Mouse (Mus musculus): ENCODE measurements around the gene Sytl1.
A peak's percentile ranks its signal among the peaks of the same experiment; 100 is the strongest.

Sytl1 gene

GRCm38 (mm10) chr4:133278067-133278466, 15.2 kb upstream of the Sytl1 start:
- no peak for DNase-seq

DNA sequence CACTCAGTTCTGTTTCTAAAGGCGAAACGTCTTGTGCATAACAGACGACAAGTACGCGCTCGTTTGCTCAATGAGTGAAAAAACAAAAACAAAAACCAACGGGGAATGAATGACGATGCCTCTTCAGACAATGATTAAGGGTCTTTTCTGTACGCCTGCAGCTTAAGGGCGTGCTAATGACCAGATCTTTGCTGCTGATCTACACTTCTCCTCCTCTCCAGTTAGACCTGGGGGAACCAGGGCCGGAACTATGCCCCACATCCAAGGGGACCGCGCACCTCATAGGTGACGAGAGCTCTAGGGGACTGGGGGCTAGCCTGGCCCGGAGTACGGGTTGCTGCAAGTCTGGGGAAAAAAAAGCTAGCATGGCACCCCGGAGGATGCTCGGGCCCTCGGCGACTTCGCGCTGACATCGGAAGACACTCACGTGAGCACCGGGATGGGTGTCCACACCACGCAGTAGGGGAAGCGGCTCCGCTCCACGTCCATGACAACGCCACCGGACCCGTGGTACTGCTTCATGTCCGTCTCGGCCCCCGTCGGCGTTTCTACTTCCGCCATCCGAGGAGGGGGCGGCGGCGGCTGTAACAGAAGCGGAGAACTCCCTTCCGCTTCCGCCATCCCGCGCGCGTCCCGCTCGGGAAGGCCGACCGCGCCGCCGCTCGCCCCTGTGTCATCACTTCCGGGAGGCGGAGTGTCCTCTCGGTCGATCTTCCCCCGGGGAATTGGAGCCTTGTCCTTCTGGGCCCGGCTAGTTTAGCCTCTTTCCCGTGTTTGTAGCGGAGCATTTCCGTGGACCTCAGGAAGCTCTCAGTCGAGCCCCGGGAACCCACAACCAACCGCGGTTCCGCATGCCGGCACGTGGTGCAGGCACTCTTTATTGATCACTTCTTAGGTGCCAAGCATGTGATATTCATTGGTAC, 14.5 kb upstream of the Sytl1 start, which contains the start of gene Tmem222:
Tmem222 (minus strand) TSS at position 689 of the 923 bp plus-strand sequence.
- DNase-seq = peak; percentile 97

- no peak for DNase-seq
These were observed 8.0 kb upstream of the Sytl1 start for GRCm38 (mm10) chr4:133270929-133271328.

GRCm38 (mm10) chr4:133269596-133269995, 6.7 kb upstream of the Sytl1 start:
- no peak for DNase-seq

- no peak for DNase-seq
These were observed 6.0 kb upstream of the Sytl1 start for GRCm38 (mm10) chr4:133268931-133269330.

- DNase-seq = no peak
These were observed 3.5 kb upstream of the Sytl1 start for GRCm38 (mm10) chr4:133266248-133266880.

DNA sequence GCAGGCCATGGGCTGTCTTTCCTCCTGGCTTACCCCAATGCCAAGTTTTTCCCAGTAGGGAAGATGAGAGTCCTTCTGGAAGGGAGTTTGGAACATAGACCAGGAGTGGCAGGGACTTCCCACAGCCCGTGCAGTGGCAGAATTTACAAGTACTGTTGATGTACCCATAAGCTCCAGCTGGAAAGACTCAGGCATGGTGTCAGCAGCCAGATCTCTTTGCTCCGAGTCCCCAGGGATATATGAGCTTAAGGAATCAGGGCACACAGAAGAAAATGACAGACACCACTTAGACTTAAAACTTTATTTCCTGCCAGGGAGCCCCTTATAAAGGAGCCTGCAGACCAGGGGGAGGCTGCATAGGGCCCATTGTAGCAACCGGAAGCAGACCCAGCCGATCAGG, 2.8 kb upstream of the Sytl1 start:
- DNase-seq = no peak

DNA sequence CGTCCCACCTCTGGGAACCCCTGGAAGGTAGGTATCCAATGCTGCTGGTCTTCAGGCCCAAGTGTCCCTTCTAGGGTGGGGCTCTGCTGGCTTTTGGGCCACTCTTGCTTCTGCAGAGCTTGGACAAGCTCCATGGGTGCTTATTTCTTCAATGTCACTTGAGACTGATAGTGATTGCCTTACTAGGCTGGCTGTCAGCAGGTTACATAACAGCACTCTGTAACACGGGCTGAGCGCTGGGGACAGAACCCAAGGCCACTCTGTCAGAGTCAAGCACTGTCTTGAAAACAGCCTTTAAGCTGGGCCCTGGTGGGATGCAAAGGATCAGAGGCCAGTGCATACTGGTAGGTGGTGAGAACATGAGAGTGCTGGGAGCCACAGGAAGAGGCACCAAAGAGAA, 2.4 kb upstream of the Sytl1 start:
- DNase-seq = no peak

- no peak for DNase-seq
These were observed 1.6 kb upstream of the Sytl1 start for GRCm38 (mm10) chr4:133264559-133264958.

DNA sequence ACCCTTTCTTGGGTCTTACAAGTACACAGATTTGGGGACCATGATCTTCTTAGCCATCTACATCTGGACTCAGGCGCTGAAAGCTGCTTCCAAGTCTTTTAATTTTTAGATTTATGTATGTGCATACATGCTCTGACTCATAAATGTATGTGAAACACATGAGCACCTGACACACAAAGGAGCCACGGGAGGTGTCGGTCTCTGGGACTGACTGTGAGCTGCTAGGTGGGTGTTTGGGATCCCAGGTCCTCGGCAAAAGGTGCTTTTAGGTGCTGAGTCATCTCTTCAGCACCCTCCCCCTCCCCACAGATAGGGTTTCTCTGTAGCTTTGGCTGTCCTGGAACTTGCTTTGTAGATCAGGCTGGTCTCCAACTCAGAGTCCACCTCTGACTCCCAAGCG, 843 bp upstream of the Sytl1 start:
- DNase-seq = no peak

DNA sequence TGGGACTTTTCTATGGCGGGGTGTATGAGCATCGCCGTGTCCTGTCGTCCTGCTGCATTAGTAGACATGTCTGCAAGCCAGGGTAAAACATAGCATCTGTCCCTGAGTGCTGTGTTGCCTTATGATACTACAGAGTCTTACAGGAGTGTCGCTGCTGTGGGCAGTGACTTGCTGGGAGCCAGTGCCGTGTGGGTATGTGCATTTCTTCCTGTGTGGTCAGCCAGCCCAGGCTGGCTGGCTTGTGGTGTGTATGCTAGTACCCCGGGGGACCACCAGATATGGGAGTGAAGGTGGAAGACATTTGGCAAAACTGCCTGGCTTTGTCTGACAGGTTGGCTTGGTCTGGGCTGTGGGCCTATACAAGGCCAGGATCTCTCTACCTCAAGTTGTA, 543 bp downstream of the Sytl1 start:
- DNase-seq = no peak

- no peak for DNase-seq
These were observed 1.1 kb downstream of the Sytl1 start for GRCm38 (mm10) chr4:133261641-133262374.

DNA sequence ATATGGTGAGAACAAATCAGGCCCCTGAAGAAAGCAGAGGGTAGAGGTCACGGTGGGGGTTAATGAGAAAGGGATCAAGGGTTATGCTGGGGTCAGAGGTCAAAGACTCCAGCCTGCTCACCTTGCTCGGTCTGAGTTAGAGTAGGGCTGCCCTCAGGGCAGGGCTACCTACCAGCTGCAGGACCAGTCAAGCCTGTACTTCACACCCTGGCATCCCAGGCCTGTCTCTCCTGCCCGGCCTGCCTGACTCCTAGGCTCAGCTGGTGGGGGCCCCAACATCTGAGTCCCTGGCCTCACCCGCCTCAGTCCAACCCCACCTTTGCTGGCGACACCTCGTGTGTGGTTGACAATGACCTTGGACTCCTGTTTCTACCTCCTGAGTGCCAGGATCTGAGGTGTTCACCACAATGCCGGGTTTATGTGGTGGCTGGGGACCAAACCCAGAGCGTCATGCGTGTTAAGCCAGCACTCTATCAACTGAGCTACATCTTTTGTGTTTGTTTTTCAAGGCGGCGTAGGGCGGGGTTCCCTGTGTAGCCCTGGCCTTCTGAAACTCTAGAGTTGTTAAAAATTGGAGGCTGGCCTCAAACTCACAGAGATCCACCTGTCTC, 5.0 kb downstream of the Sytl1 start:
- DNase-seq = no peak

DNA sequence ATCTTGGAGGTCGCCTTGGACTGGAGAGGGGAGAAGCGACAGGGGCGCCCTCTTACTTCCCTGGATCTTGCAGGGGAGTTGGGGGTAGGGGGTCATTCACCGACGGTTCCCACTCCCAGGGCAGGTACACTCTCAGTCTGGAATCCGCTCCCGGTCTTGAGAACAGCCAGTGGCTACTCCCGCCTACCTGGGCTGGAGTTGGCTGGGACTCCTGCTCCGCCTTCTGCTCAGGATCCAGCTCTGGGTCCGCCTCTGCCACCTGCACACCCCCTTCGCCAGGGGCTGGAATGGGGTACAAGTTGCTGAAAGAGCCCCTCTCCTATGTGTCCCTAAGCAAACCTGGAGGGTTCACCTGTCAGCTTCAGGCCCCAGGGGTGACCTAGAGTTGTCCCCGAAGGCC, 5.7 kb downstream of the Sytl1 start:
- DNase-seq = no peak

GRCm38 (mm10) chr4:133256820-133257219, 6.1 kb downstream of the Sytl1 start:
- DNase-seq = no peak

GRCm38 (mm10) chr4:133255392-133255791, 7.5 kb downstream of the Sytl1 start:
- DNase-seq = no peak

- no peak for DNase-seq
These were observed 9.5 kb downstream of the Sytl1 start for GRCm38 (mm10) chr4:133253412-133253811.

- DNase-seq = no peak
These were observed 10.8 kb downstream of the Sytl1 start for GRCm38 (mm10) chr4:133252089-133252488.

DNA sequence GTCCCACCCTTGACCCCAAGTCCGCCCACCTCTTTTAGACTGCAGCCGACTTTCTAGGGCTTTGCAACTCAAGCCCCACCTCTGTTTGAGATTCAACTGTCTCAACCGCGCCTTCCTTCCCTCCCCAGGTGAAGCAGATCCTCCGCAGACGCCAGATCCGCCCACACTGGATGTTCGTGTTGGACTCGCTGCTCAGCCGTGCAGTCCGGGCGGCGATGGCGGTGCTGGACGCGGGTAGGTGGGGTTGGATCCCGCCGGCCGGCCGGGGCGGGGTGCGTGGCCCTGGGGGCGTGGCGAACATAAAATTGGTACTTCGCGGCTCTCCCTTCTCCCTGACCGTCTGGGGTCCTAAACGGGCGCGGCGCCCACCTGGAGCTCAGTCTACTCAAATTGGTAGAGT, 11.7 kb downstream of the Sytl1 start:
- no peak for DNase-seq

GRCm38 (mm10) chr4:133250609-133251008, 12.3 kb downstream of the Sytl1 start:
- peak; percentile 83 for DNase-seq

DNA sequence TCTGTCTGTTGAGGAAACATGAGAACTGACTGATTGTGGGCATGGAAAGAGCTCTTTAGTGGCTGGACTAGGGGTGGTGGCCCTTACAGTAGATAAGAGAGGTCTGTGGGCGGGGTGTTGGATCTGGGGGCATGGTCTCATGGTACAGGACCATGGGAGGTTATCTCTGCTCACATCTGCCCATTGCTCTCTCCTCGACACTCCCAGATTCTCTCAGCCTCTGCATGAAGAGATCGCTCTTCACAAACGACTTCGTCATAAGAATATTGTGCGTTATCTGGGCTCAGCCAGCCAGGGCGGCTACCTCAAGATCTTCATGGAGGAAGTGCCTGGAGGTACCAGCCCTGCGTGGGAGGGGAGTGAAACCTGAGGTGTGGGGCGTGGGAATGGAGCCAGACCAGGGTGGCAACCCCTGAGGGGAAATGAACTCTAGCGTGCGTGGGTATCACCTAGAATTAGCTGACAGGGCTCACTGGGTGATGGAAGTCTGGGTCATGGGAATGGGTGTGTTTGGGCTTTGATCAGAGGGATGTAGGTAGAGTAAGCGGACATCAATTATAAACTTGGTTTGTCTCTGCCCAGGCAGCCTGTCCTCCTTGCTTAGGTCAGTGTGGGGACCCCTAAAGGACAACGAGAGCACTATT, 15.0 kb downstream of the Sytl1 start:
- DNase-seq = no peak

GRCm38 (mm10) chr4:133247072-133247471, 15.8 kb downstream of the Sytl1 start:
- DNase-seq = no peak

GRCm38 (mm10) chr4:133244289-133244688, 18.6 kb downstream of the Sytl1 start:
- DNase-seq = no peak
